Mouse (Mus musculus) G1E (cell line): ENCODE measurements around the gene Ccdc69. TPM values are rescaled to one million over a fixed set of nuclear protein-coding genes. Genes with fewer than 3 reads are reported as not detected.

Experiments used
- ATAC-seq: 2 replicates; pipeline ENCODE4 v1.8.0; 2016; ENCODE audit warnings: mild to moderate bottlenecking; ENCODE audit not compliant: insufficient number of reproducible peaks, poor library complexity, low FRiP score, severe bottlenecking; ENCODE audit errors: extremely low read depth
- DNase-seq: peaks from one replicate; pipeline ENCODE4 v3.0.0; 2012; ENCODE audit warnings: low spot score
- H3K27me3 ChIP-seq: 2 replicates; pipeline ENCODE4 v1.6.1; 2012; ENCODE audit warnings: mild to moderate bottlenecking, low read length, inconsistent platforms; ENCODE audit not compliant: insufficient read depth
- H3K36me3 ChIP-seq: replicated peaks from 2 replicates; pipeline ENCODE3; 2012; ENCODE audit warnings: mild to moderate bottlenecking, inconsistent platforms
- H3K4me1 ChIP-seq: 2 replicates; pipeline ENCODE4 v1.6.1; 2012; ENCODE audit warnings: low read depth, low read length, inconsistent platforms, mixed read lengths; ENCODE audit not compliant: insufficient read depth
- H3K4me3 ChIP-seq: 2 replicates; pipeline ENCODE4 v1.5.1; 2012; ENCODE audit warnings: low read depth, mild to moderate bottlenecking, inconsistent platforms, low read length, moderate library complexity, mixed read lengths
- H3K9me3 ChIP-seq: replicated peaks from 2 replicates; pipeline ENCODE4 v1.6.1; 2012; ENCODE audit warnings: inconsistent platforms
- CTCF ChIP-seq: IDR thresholded peaks from 2 replicates; pipeline ENCODE4 v1.5.1; 2012; ENCODE audit warnings: low read depth, low read length, inconsistent platforms, mixed read lengths
- GATA1 ChIP-seq: IDR thresholded peaks from 2 replicates; pipeline ENCODE4 v1.6.1; 2012; ENCODE audit warnings: borderline replicate concordance, low read length, inconsistent platforms, mixed read lengths
- GATA2 ChIP-seq: IDR thresholded peaks from 2 replicates; pipeline ENCODE4 v1.6.1; 2012; ENCODE audit warnings: low read depth, low read length, inconsistent platforms, borderline replicate concordance
- POLR2AphosphoS5 ChIP-seq: IDR thresholded peaks from 2 replicates; pipeline ENCODE4 v1.6.1; 2012; ENCODE audit warnings: low read depth, low read length, inconsistent platforms; ENCODE audit not compliant: insufficient replicate concordance
- TAL1 ChIP-seq: conservative IDR thresholded peaks from 2 replicates; pipeline ENCODE4 v1.6.1; 2012; ENCODE audit warnings: low read depth, low read length, inconsistent platforms, mixed read lengths
- polyA plus RNA-seq: library from polyadenylated mRNA; stranded (reverse); fragments of >175 nt; gene quantifications from 2 replicates; pipeline ENCODE4 v1.2.3, GENCODE M21; 2012
- total RNA-seq, 2 experiments: library from RNA; stranded (forward) in 1 of 2; stranded (reverse) in 1 of 2; fragments of 200-1000 nt in 1 of 2; fragments of >200 nt in 1 of 2; fragmentation: Nextera tagmentation in 1 of 2; gene quantifications; 2 replicates each; pipeline ENCODE4 v1.2.3; 2014 to 2017

Ccdc69 gene
- total and polyA plus RNA-seq, 3 experiments = not detected

DNA sequence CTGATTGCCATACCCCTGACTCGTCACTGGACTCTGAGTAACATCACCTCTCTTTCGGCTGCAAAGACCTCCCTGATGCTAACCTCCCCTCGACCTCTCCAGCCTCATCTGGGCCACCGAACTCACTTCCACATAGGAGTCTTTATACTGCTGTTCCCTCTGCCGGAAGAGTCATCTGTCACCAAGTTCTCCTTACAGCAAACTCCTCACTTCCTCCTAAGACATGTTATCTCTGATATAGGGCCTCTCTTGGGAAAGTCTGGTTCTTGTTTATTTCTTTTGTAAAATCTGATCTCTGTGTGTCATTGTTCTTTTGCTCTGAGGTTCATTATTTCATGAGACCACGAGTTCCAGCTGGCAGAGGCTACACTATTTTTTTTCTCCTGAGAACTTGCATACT lies 69.7 kb downstream of the Ccdc69 start:
- DNase-seq = no peak
- no peaks in the 10 kb centered on the region for H3K36me3 ChIP-seq
- H3K27me3 ChIP-seq = no peaks in the 10 kb centered on the region
- no peaks in the 10 kb centered on the region for H3K4me1 ChIP-seq
- no peak for TF ChIP-seq GATA1
- TF ChIP-seq POLR2AphosphoS5 = no peak
- no peak for TF ChIP-seq TAL1
- TF ChIP-seq CTCF = no peak
- TF ChIP-seq GATA2 = no peak
- no peak overlapping the region; the same call in 1 of the 2 replicates for H3K4me3 ChIP-seq
- no peak for ATAC-seq
- H3K9me3 ChIP-seq = no peaks in the 10 kb centered on the region

DNA sequence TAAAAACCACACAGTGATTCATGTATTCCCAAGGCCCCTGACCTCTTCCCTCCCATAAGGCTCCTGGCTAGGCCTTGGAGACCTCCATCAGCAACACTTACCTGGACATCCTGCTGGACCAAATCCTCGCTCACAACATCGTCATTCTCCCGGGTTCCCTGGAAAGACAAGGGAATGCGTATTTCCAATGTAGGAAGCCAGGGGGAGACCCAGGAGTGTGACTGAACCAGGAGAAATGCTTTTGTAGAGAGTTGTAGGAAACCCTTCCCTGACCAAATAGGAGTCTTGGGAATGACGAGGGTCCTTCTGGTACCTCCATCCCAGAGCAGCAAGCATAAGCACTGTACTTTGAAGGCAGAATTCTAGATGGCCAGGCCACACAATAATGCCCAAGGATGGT lies 72.2 kb downstream of the Ccdc69 start:
- Histone ChIP-seq H3K4me1 (no peaks in the 10 kb centered on the region), H3K4me3 (no peak overlapping the region), H3K36me3 (no peaks in the 10 kb centered on the region), H3K27me3 (no peaks in the 10 kb centered on the region), H3K9me3 (no peaks in the 10 kb centered on the region)
- ATAC-seq (no peak), DNase-seq (no peak)
- TF ChIP-seq TAL1 = no peak
- TF ChIP-seq GATA2 = no peak
- no peak for TF ChIP-seq POLR2AphosphoS5
- no peak for TF ChIP-seq CTCF
- TF ChIP-seq GATA1 = no peak

DNA sequence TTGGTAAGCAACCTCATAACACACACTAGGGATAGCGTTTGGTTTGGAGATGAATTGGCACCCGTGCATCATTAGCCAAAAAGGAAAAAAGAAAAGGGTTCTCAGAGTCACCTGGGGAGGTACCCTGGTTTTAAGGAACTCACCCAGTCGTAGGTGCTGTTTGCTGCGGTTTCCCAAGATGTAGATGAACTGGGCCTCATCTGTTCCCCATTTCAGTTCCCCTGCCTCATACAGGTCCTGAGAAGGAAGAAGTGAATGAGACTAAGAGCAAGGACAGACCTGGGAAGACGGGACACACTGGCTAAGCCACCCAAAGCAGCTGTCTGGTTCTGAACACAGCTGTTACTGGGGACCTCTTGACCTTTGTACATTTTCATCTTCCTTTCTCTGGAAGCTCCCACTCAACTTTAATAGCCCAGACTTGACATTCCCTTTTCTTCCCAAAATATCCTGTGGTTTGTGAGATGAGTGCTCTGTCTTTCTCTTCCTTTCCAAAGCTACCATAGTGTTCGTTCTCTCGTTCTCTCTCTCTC lies 72.9 kb downstream of the Ccdc69 start:
- no peaks in the 10 kb centered on the region for H3K4me1 ChIP-seq
- no peak for TF ChIP-seq TAL1
- TF ChIP-seq GATA1 = no peak
- no peak for TF ChIP-seq CTCF
- no peak for TF ChIP-seq GATA2
- no peak for TF ChIP-seq POLR2AphosphoS5
- ATAC-seq (no peak), DNase-seq (no peak)
- H3K4me3 ChIP-seq = no peak overlapping the region
- H3K27me3 ChIP-seq = no peaks in the 10 kb centered on the region
- no peaks in the 10 kb centered on the region for H3K36me3 ChIP-seq
- H3K9me3 ChIP-seq = no peaks in the 10 kb centered on the region

Other genes starting within 250 kb of the Ccdc69 start
- 8.3 and 9.9 TPM in 2 replicates for gene Lyrm7, start 217.2 kb downstream of the Ccdc69 start, total RNA-seq (2014; fragmentation: Nextera tagmentation)
- 0.23 and 2.5 TPM in 2 replicates for gene Lyrm7, start 217.2 kb downstream of the Ccdc69 start, total RNA-seq (2017)
- gene Lyrm7, start 217.2 kb downstream of the Ccdc69 start, polyA plus RNA-seq = 0.21 and 0.51 TPM in 2 replicates
- gene Hint1, start 211.7 kb downstream of the Ccdc69 start, total RNA-seq (2014; fragmentation: Nextera tagmentation) = 132 and 141 TPM in 2 replicates
- 406 and 564 TPM in 2 replicates for gene Hint1, start 211.7 kb downstream of the Ccdc69 start, total RNA-seq (2017)
- 1,038 and 1,134 TPM in 2 replicates for gene Hint1, start 211.7 kb downstream of the Ccdc69 start, polyA plus RNA-seq
- not detected in 2 replicates for gene Gpx3, start 175.7 kb downstream of the Ccdc69 start, total RNA-seq (2014; fragmentation: Nextera tagmentation)
- gene Gpx3, start 175.7 kb downstream of the Ccdc69 start, total RNA-seq (2017) = not detected in 2 replicates
- gene Gpx3, start 175.7 kb downstream of the Ccdc69 start, polyA plus RNA-seq = not detected in 2 replicates
- 17.3 and 22.4 TPM in 2 replicates for gene Tnip1, start 115.2 kb downstream of the Ccdc69 start, total RNA-seq (2014; fragmentation: Nextera tagmentation)
- 9.6 and 11.6 TPM in 2 replicates for gene Tnip1, start 115.2 kb downstream of the Ccdc69 start, total RNA-seq (2017)
- 29.9 and 31.9 TPM in 2 replicates for gene Tnip1, start 115.2 kb downstream of the Ccdc69 start, polyA plus RNA-seq
- gene Anxa6, start 44.7 kb downstream of the Ccdc69 start, total RNA-seq (2014; fragmentation: Nextera tagmentation) = not detected in 2 replicates
- 0.87 and 1.5 TPM in 2 replicates for gene Anxa6, start 44.7 kb downstream of the Ccdc69 start, total RNA-seq (2017)
- 0.04 and 0.07 TPM in 2 replicates for gene Anxa6, start 44.7 kb downstream of the Ccdc69 start, polyA plus RNA-seq
- not detected in 2 replicates for gene Gm2a, start 20.0 kb upstream of the Ccdc69 start, total RNA-seq (2014; fragmentation: Nextera tagmentation)
- gene Gm2a, start 20.0 kb upstream of the Ccdc69 start, total RNA-seq (2017) = 0.05 and 0.06 TPM in 2 replicates
- gene Gm2a, start 20.0 kb upstream of the Ccdc69 start, polyA plus RNA-seq = not detected in 2 replicates
- not detected in 2 replicates for gene Slc36a3, start 73.6 kb upstream of the Ccdc69 start, total RNA-seq (2014; fragmentation: Nextera tagmentation)
- gene Slc36a3, start 73.6 kb upstream of the Ccdc69 start, total RNA-seq (2017) = 0.12 and 0.16 TPM in 2 replicates
- not detected in 2 replicates for gene Slc36a3, start 73.6 kb upstream of the Ccdc69 start, polyA plus RNA-seq
- not detected in 2 replicates for gene Slc36a2, start 106.9 kb upstream of the Ccdc69 start, total RNA-seq (2014; fragmentation: Nextera tagmentation)
- gene Slc36a2, start 106.9 kb upstream of the Ccdc69 start, total RNA-seq (2017) = 0.16 TPM in 1 of 2 replicates, not detected in the other
- gene Slc36a2, start 106.9 kb upstream of the Ccdc69 start, polyA plus RNA-seq = not detected in 2 replicates
- gene Slc36a1, start 126.2 kb upstream of the Ccdc69 start, total RNA-seq (2014; fragmentation: Nextera tagmentation) = 5.3 and 6.2 TPM in 2 replicates
- 5.5 and 5.8 TPM in 2 replicates for gene Slc36a1, start 126.2 kb upstream of the Ccdc69 start, total RNA-seq (2017)
- gene Slc36a1, start 126.2 kb upstream of the Ccdc69 start, polyA plus RNA-seq = 4.4 and 6.7 TPM in 2 replicates